Mouse (Mus musculus): ENCODE data around the gene Gm45521. TPM values are rescaled to one million over a fixed set of nuclear protein-coding genes. Genes with fewer than 3 reads are reported as not detected.

Gene Gm45521
- total RNA-seq, 2 experiments from 2014 or later: not detected

DNA sequence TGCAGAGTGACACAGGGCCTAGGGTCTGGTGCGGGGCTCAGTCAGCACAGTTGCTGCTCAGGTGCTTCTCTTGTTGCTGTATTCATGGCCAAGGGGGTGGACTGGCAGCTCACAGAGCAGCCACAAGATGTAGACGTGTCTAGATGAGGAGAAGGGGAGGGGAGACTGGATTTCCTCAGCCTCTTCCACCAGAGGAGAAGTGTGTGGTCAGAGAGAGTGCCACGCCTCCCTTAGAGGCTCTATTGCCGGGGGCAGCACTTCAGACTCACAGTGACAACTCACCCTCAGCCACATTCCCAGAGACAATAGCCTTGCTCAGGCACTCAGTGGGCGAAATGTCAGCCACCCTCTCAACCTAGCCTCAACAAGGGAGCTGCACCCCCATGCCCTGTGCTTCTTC, 11.8 kb upstream of the Gm45521 start:
- DNase-seq: no peak
- intact Hi-C loops (cut with DNase I): no loop called here

DNA sequence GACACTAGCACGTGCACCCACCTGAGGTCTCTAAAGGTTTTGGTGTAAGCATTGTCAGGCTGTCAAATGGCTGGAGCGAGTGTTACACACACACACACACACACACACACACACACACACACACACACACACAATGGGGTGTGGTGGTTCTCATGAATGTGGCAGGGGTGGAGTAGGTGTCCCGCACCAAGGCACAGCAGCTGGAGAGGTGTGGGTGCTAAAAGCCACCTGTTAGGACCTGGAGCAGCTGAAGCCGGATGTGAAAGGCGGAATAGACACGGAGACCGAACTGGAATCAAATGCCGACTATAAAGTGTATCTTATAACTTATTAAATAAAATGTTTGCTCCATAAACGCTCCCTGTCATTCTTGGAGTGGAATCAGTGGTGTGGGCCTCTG, 5.9 kb upstream of the Gm45521 start:
- intact Hi-C loops (cut with DNase I): loop anchor here (5.0 kb wide), 1 partner anchor 134 kb away; the partner anchor contains the start of gene Flnb
- DNase-seq: no peak

DNA sequence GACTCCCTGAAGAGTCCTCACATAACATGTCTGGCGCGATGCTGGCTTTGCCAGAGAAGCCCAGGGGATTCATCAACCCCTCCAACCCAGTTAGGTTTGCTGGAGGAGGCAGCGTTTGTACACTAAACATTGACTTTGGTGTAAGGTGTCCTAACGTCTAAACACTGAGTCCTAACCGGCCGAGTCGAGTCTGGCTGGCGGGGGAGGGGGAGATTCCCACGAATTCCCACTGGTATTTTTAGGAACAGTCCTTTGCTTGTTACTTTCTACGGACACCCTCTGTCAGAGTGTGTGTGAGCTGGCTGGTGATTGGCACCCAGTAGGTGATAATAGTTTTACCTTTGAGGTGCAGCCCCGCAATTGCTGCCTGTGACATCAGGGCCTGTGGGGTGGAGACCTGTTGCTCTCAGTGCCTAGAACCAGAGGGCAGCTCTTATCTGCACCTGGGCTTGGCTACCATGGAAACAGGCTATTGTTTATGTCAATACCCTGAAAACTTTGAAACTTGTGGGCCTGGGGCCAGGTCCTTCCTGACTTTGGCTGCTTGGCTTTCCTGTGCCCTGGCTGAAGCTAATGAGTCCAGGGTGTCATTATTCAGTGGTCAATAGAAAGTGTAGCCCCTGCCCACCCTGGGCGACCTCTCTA, 4.4 kb upstream of the Gm45521 start:
- DNase-seq: peak; percentile 57 to 66
- intact Hi-C loops (cut with DNase I): loop anchor here (5.0 kb wide), 1 partner anchor 135 kb away; the partner anchor contains the start of gene Flnb

DNA sequence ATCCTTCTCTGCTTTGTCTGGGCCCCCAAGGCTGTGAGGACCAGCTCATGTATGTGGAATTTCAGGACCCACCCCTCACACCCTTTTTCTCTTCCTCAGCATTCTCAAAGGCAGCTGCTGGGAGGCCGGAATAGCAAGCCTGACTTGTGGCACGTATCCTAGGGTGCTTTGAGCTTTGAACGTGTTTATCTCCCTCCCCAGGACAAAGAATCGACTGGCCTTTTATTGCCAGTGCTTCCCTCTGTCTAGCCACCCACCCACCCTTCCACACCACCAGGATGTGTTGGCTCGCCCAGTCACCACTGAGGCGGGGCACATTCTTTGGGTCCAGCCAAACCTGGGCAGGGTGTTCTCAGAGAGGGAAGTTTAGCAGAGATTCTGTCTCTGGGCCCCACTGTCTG, 3.0 kb upstream of the Gm45521 start:
- DNase-seq: peak in 1 of 2 experiments; percentile 26
- intact Hi-C loops (cut with DNase I): loop anchor here (5.0 kb wide), 1 partner anchor 137 kb away; the partner anchor contains the start of gene Flnb

GRCm38 (mm10) chr14:7956427-7956826, 661 bp upstream of the Gm45521 start:
- intact Hi-C loops (cut with DNase I): no loop called here
- no peak for DNase-seq

- intact Hi-C loops (cut with DNase I): loop anchor here (10.0 kb wide), 4 partner anchors 84 to 384 kb away; partner anchors contain the start of gene Acox2
- DNase-seq: no peak
Observed at GRCm38 (mm10) chr14:7960616-7961015, 3.5 kb downstream of the Gm45521 start.

- DNase-seq: peak; percentile 28 to 33
Observed at GRCm38 (mm10) chr14:7961714-7962113, 4.6 kb downstream of the Gm45521 start.

GRCm38 (mm10) chr14:7962626-7963025, 5.5 kb downstream of the Gm45521 start:
- intact Hi-C loops (cut with DNase I): loop anchor here (2.0 to 10.0 kb wide), 5 partner anchors 32 to 382 kb away; partner anchors contain the start of genes Acox2 and Dnase1l3
- DNase-seq: no peak

More at GRCm38 (mm10) chr14:7961714-7962113, 4.6 kb downstream of the Gm45521 start:
- intact Hi-C loops (cut with DNase I): loop anchor here (2.0 to 10.0 kb wide), 5 partner anchors 33 to 383 kb away; partner anchors contain the start of genes Acox2 and Dnase1l3

GRCm38 (mm10) chr14:7963160-7963559, 6.1 kb downstream of the Gm45521 start:
- no peak for DNase-seq
- intact Hi-C loops (cut with DNase I): loop anchor here (2.0 to 10.0 kb wide), 5 partner anchors 32 to 382 kb away; partner anchors contain the start of genes Acox2 and Dnase1l3

- intact Hi-C loops (cut with DNase I): loop anchor here (10.0 kb wide), 4 partner anchors 80 to 380 kb away; partner anchors contain the start of gene Acox2
- peak; percentile 63 to 82 for DNase-seq
Observed at GRCm38 (mm10) chr14:7964219-7964889, 7.3 kb downstream of the Gm45521 start.

- no peak for DNase-seq
- intact Hi-C loops (cut with DNase I): no loop called here
Observed at GRCm38 (mm10) chr14:7971889-7972493, 14.9 kb downstream of the Gm45521 start.

- no peak for DNase-seq
- intact Hi-C loops (cut with DNase I): no loop called here
Observed at GRCm38 (mm10) chr14:7974643-7975042, 17.6 kb downstream of the Gm45521 start.

GRCm38 (mm10) chr14:7975177-7975576, 18.1 kb downstream of the Gm45521 start:
- DNase-seq: no peak
- intact Hi-C loops (cut with DNase I): no loop called here

DNA sequence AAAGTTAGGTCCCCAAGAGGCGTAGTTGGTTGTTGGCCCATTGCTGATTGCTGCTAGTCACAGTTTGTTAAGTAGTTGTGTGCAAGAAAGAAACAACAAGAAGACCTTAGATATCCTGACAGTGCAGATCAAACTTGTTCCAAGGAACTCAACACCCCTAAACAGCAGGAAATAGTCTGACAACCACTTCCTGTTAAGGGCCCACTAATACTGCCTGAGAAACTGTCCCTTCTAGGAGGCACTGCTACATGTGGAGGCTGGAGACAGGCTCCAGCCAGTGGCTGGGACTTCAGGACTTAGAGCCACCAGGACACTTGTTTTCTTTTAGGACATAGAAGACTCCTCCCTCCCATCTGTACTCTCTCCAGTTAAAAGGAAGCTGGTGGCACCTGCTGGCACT, 20.4 kb downstream of the Gm45521 start:
- intact Hi-C loops (cut with DNase I): no loop called here
- DNase-seq: no peak

DNA sequence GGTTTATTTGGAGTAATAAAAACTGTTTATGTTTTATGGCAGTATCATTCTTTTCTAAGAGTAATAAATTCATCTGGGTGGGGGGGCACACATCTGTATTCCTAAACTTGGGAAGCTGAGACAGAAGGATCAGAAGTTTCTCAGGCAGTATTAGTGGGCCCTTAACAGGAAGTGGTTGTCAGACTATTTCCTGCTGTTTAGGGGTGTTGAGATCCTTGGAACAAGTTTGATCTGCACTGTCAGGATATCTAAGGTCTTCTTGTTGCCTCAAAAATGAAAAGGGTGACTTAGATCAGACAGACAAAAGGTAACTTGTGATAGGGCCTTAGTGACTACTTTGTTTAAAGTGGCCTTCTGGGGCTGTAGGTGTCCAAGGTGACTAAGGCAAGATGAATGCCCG, 21.1 kb downstream of the Gm45521 start:
- intact Hi-C loops (cut with DNase I): no loop called here
- no peak for DNase-seq

DNA sequence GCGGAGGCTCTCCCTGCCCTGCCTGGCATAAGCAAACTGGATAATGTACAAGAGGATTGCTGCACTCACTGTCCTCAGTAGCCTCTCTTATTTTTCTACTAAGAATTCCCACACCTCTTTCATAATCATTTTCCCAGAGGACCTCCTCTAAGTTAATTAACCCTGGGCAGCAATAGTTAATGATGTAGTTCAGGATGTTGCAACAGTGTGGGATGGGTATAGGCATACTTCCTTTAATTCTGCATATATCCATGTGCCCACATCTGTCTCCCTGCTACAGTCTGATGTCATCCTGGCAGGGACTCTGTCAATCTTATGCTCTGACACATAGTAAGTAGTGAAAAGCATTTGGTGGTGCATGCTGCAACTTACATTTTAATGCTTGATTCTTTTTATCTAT, 24.1 kb downstream of the Gm45521 start:
- intact Hi-C loops (cut with DNase I): no loop called here
- DNase-seq: no peak

- intact Hi-C loops (cut with DNase I): no loop called here
Observed at GRCm38 (mm10) chr14:7986913-7987312, 29.8 kb downstream of the Gm45521 start.

DNA sequence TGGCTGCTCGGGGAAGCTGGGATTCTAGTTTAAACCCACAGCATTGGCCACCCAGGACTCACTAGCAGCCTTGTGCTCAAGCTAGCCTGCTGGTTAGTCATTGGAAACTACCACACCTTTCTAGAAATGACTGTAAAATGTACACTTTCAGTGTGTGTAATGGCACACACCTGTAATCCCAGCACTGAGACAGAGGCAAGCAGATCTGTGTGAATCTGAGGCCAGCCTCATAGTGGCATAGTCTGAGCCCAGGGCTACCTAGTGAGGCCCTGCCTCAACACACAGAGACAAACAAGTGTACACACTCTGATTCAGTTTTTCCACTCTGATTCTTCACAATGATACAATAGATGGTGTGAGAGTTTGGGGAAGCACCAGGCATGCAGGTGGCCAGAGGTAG, 32.3 kb downstream of the Gm45521 start:
- intact Hi-C loops (cut with DNase I): no loop called here
- DNase-seq: no peak

More at GRCm38 (mm10) chr14:7986913-7987312, 29.8 kb downstream of the Gm45521 start:
- DNase-seq: no peak

DNA sequence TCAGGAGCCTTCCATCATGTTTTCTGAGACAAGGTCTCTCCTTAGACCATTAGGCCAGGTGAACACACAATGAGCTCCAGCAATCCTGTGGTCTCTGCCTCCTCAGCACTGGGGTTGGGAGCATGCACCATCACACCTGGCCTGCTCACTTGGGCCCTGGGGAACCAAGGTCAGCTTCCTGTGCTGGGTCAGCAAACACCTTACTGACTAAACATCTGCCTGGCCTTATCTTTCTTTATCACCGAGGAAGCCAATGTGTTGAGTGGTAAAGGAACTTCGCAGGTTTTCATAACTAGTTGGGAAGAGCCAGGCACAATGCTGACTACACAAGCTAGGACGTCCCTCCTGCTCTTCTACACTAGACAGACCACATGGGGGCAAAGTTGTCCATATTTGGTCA, 32.9 kb downstream of the Gm45521 start:
- intact Hi-C loops (cut with DNase I): no loop called here

DNA sequence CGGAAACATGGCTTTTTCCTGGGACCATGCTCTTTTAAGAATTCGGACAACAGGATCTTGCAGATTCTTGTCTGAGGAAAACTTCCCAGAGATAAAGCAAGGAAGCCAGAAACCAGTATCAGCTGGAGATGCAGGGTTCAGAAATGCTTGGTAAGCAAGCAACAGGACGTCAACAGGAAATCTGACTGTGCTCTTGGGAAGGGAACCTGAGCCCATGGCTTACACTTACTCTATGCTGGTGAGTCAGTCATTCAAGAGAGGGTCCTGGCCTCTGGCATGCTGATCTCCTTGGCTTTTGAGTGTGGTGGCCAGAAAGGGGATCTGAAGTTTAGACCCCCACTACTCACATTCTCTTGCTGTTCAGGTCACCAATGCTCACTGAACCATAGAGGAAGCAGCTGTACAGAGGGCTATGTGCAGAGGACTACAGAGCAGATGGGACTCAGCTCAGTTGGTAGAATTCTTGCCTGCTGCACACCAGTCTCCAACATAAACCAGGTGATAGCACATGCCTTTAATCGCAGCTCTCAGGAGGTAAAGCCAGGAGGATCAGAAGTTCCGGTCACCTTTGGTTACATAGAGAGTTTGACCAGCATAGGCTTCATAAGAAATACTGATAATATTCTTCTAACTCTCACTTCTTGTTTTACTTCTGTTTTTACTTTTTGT, 34.2 kb downstream of the Gm45521 start:
- intact Hi-C loops (cut with DNase I): no loop called here
- no peak for DNase-seq

More for the DNA sequence above, 32.9 kb downstream of the Gm45521 start:
- no peak for DNase-seq

Measured in heart, postnatal 14 days (tissue).